ENCODE assay signal across 8 mouse cellular contexts in the genomic region with DNA sequence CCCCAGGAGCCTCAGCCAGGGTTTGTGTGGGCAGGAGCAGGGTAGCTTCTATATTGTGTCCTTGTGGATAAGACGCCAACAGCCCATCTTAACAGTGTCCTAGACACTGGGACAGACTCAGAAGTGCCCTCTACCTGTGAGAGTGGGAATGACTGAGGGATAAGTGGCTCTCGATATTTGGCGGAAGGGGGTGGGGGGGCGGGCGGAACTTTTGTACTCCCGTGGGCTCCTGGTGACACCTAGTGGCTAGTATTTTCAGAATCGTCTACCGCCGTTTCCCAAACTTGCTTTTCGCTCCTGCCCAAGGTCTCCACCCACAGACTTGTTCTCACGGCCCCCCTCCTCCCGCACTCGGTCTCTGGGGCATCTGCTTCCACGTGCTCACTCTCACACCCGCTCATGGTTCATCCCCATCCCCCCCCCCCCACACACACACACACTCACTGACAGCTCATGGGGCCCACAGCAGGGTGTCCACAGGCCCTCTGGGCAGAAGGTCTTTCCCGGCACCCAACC. TPM values are rescaled to one million over a fixed set of nuclear protein-coding genes. Genes with fewer than 3 reads are reported as not detected.
A peak's percentile ranks its signal among the peaks of the same experiment; 100 is the strongest.
DNase-seq lines count a peak whose midpoint lies in the region; ATAC-seq lines count a peak whose summit lies in the region.

No protein-coding gene starts in this region.

- no peaks in the 10 kb centered on the region for H3K36me3 ChIP-seq in hindbrain, embryonic 13.5 days

- peak; percentile 14 for DNase-seq in T-cell, adult 2 months (ENCODE audit: low spot score)
- peak; percentile 65 for DNase-seq in cerebellum, adult 9-11 months
- peak; percentile 30 to 69 for DNase-seq in frontal cortex, postnatal 10 days (ENCODE audit: low spot score in 2 of 2)
- DNase-seq in layer of hippocampus, adult 9-11 months = peak; percentile 79
- DNase-seq in lung, postnatal 10 days = peak; percentile 92
- peak; percentile 52 for DNase-seq in retina, adult 2 months (ENCODE audit: low read depth, low spot score)

- H3K9ac ChIP-seq in hindbrain, embryonic 13.5 days = no peak overlapping the region

- no peaks in the 10 kb centered on the region for H3K9me3 ChIP-seq in hindbrain, embryonic 13.5 days

- H3K4me2 ChIP-seq in hindbrain, embryonic 13.5 days = peak overlapping the region; percentile 23

- 3% methylated on average over 16 of the region's 16 CpGs for WGBS in hindbrain, embryonic 13.5 days

- ATAC-seq in hindbrain, embryonic 13.5 days (ENCODE audit: low FRiP score) = peak; percentile 74
- no peak for ATAC-seq in erythroblast, adult 5-6 weeks (replicated peaks; ENCODE audit: low FRiP score, poor library complexity, severe bottlenecking)

- H3K4me3 ChIP-seq in hindbrain, embryonic 13.5 days = no peak overlapping the region

- peaks cover 9% of the 10 kb centered on the region; the same call in 1 of the 2 replicates for H3K4me1 ChIP-seq in hindbrain, embryonic 13.5 days (replicated peaks)

- H3K27me3 ChIP-seq in hindbrain, embryonic 13.5 days = peaks cover 36% of the 10 kb centered on the region

- no peak overlapping the region for H3K27ac ChIP-seq in hindbrain, embryonic 13.5 days

RNA-seq across cellular contexts. Expression of a gene that starts 14.3 kb away (rescaled TPM):
- polyA plus RNA-seq in hindbrain, embryonic 13.5 days (2015; fragmentation: Nextera tagmentation; extraction: Ambion mirVana) = 8.5 and 9.2 TPM in 2 replicates
- not detected in 2 replicates for total RNA-seq in erythroblast, adult 5-6 weeks (2015; ENCODE audit: low replicate concordance)
- not detected in 2 replicates for total RNA-seq in erythroblast, adult 5-6 weeks (2017; ENCODE audit: low replicate concordance)

RNA-seq across cellular contexts. Expression of a gene that starts 43.4 kb away (rescaled TPM):
- polyA plus RNA-seq in hindbrain, embryonic 13.5 days (2015; fragmentation: Nextera tagmentation; extraction: Ambion mirVana) = 26.0 and 27.2 TPM in 2 replicates
- total RNA-seq in erythroblast, adult 5-6 weeks (2015; ENCODE audit: low replicate concordance) = not detected in 2 replicates
- total RNA-seq in erythroblast, adult 5-6 weeks (2017; ENCODE audit: low replicate concordance) = not detected in 2 replicates

RNA-seq across cellular contexts. Expression of a gene that starts 52.8 kb away (rescaled TPM):
- 0.47 and 0.60 TPM in 2 replicates for polyA plus RNA-seq in hindbrain, embryonic 13.5 days (2015; fragmentation: Nextera tagmentation; extraction: Ambion mirVana)
- 11.5 and 20.9 TPM in 2 replicates for total RNA-seq in erythroblast, adult 5-6 weeks (2015; ENCODE audit: low replicate concordance)
- total RNA-seq in erythroblast, adult 5-6 weeks (2017; ENCODE audit: low replicate concordance) = 3.5 and 5.7 TPM in 2 replicates

Comparison
In these comparisons a context has a peak if more than half of its experiments do, and no peak if none do; other contexts are left out.
1. DNase-seq: peak in every context shown above with its lines; median percentile 92 in lung, postnatal 10 days; 79 in layer of hippocampus, adult 9-11 months; 65 in cerebellum, adult 9-11 months; 52 in retina, adult 2 months; 50 in frontal cortex, postnatal 10 days; 14 in T-cell, adult 2 months.